Mouse (Mus musculus): ENCODE data around the gene C8b. TPM values are rescaled to one million over a fixed set of nuclear protein-coding genes. Genes with fewer than 3 reads are reported as not detected.

Gene C8b
- polyA plus RNA-seq, 1 experiment, result 0.08 TPM

- no peak for TF ChIP-seq CTCF (IDR thresholded peaks at IDR 0.05; ENCODE audit: extremely low read depth, insufficient read depth, low read length)
- no peak for TF ChIP-seq POLR2A (IDR thresholded peaks at IDR 0.05; ENCODE audit: extremely low read depth, insufficient read depth, low read length)
- no peaks in the 10 kb centered on the region for H3K4me1 ChIP-seq (ENCODE audit: control insufficient read depth, insufficient read depth, low read length)
- no peak overlapping the region for H3K27ac ChIP-seq (ENCODE audit: insufficient read depth, low read length)
- no peak overlapping the region for H3K4me3 ChIP-seq (ENCODE audit: insufficient read depth, low read length)
These were observed 57.5 kb downstream of the C8b start for GRCm38 (mm10) chr4:104823597-104824101.

DNA sequence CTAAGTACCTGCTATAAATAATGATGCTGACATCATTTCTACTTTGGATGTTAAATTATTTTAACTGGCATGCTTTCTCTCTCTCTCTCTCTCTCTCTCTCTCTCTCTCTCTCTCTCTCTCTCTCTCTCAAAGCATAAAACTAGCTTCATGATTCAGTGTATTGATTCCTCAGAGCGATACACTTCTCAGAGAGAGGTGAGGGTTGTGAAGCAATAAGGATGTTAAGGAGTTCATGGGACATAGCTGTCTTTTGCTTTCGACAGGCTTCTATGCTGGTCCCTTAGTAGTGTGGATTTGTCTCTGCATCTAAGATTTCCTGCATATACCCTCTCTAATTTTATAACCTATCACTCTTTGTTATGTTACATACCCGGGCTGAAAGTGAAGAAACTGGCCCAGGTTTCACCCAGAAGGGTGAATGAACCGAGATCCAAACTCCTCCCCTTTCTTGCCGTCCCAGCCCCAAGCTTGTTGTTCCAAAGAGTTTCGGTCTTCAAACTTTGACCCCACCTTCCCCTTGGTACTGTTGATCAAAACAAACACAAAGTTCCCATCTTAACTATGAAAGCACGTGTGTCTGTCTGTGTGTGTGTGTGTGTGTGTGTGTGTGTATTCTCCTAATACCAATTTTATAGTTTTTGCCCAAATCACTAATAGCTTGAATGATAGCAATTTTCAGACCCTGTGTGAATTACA is 58.4 kb downstream of the C8b start:
- Histone ChIP-seq H3K4me1 (ENCODE audit: control insufficient read depth, insufficient read depth, low read length) (no peaks in the 10 kb centered on the region), H3K27ac (ENCODE audit: insufficient read depth, low read length) (no peak overlapping the region)

GRCm38 (mm10) chr4:104828939-104829338 is 62.8 kb downstream of the C8b start:
- Histone ChIP-seq H3K27ac (ENCODE audit: insufficient read depth, low read length) (no peak overlapping the region), H3K4me1 (ENCODE audit: control insufficient read depth, insufficient read depth, low read length) (no peaks in the 10 kb centered on the region), H3K4me3 (ENCODE audit: insufficient read depth, low read length) (no peak overlapping the region)
- no peak for TF ChIP-seq CTCF (IDR thresholded peaks at IDR 0.05; ENCODE audit: extremely low read depth, insufficient read depth, low read length)
- no peak for TF ChIP-seq POLR2A (IDR thresholded peaks at IDR 0.05; ENCODE audit: extremely low read depth, insufficient read depth, low read length)

More for the DNA sequence above, 58.4 kb downstream of the C8b start:
- H3K4me3 ChIP-seq (ENCODE audit: insufficient read depth, low read length), result no peak overlapping the region
- TF ChIP-seq POLR2A (IDR thresholded peaks at IDR 0.05; ENCODE audit: extremely low read depth, insufficient read depth, low read length), result no peak
- TF ChIP-seq CTCF (IDR thresholded peaks at IDR 0.05; ENCODE audit: extremely low read depth, insufficient read depth, low read length), result no peak

- H3K4me3 ChIP-seq (ENCODE audit: insufficient read depth, low read length), result no peak overlapping the region
- TF ChIP-seq CTCF (IDR thresholded peaks at IDR 0.05; ENCODE audit: extremely low read depth, insufficient read depth, low read length) (no peak), POLR2A (IDR thresholded peaks at IDR 0.05; ENCODE audit: extremely low read depth, insufficient read depth, low read length) (no peak)
- no peaks in the 10 kb centered on the region for H3K4me1 ChIP-seq (ENCODE audit: control insufficient read depth, insufficient read depth, low read length)
- no peak overlapping the region for H3K27ac ChIP-seq (ENCODE audit: insufficient read depth, low read length)
These were observed 69.0 kb downstream of the C8b start for GRCm38 (mm10) chr4:104835096-104835495.

GRCm38 (mm10) chr4:104838342-104838741 is 72.2 kb downstream of the C8b start:
- Histone ChIP-seq H3K4me3 (ENCODE audit: insufficient read depth, low read length) (no peak overlapping the region), H3K27ac (ENCODE audit: insufficient read depth, low read length) (no peak overlapping the region), H3K4me1 (ENCODE audit: control insufficient read depth, insufficient read depth, low read length) (no peaks in the 10 kb centered on the region)
- no peak for TF ChIP-seq CTCF (IDR thresholded peaks at IDR 0.05; ENCODE audit: extremely low read depth, insufficient read depth, low read length)
- no peak for TF ChIP-seq POLR2A (IDR thresholded peaks at IDR 0.05; ENCODE audit: extremely low read depth, insufficient read depth, low read length)

- H3K27ac ChIP-seq (ENCODE audit: insufficient read depth, low read length), result no peak overlapping the region
- TF ChIP-seq POLR2A (IDR thresholded peaks at IDR 0.05; ENCODE audit: extremely low read depth, insufficient read depth, low read length), result no peak
- TF ChIP-seq CTCF (IDR thresholded peaks at IDR 0.05; ENCODE audit: extremely low read depth, insufficient read depth, low read length), result no peak
These were observed 76.1 kb downstream of the C8b start for GRCm38 (mm10) chr4:104842204-104842603.

DNA sequence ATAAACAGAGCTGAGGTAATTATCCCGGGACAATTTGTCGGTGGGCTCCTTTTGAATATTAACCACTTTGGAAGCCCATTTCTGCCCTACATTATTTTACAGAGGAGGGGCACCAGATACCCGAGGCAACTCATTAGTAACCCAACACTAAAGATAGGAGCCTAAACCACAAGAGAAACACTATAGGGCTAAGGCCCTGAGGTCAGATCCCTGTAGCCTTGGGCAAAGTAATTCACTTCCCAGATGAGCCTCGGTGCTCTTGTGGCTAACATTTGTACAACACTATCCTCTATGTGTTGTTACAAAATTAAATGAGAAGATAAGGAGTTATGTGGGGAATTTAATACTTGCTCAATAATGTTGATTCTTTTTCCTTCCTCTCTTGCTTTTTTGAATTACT is 77.4 kb downstream of the C8b start:
- H3K27ac ChIP-seq (ENCODE audit: insufficient read depth, low read length), result no peak overlapping the region
- TF ChIP-seq CTCF (IDR thresholded peaks at IDR 0.05; ENCODE audit: extremely low read depth, insufficient read depth, low read length), result no peak
- no peaks in the 10 kb centered on the region for H3K4me1 ChIP-seq (ENCODE audit: control insufficient read depth, insufficient read depth, low read length)
- H3K4me3 ChIP-seq (ENCODE audit: insufficient read depth, low read length), result no peak overlapping the region

More at GRCm38 (mm10) chr4:104842204-104842603, 76.1 kb downstream of the C8b start:
- Histone ChIP-seq H3K4me1 (ENCODE audit: control insufficient read depth, insufficient read depth, low read length) (no peaks in the 10 kb centered on the region), H3K4me3 (ENCODE audit: insufficient read depth, low read length) (no peak overlapping the region)

Other genes starting within 250 kb of the C8b start
- not detected in 2 replicates for gene Gm17662, start 91.0 kb downstream of the C8b start, polyA plus RNA-seq (2012; rRNA removed)
- 0.04 and 0.08 TPM in 2 replicates for gene C8a, start 110.1 kb downstream of the C8b start, polyA plus RNA-seq (2012; rRNA removed)
- 1.1 and 1.4 TPM in 2 replicates for gene Fyb2, start 147.1 kb downstream of the C8b start, polyA plus RNA-seq (2012; rRNA removed)